ENCODE assay signal across 13 mouse cellular contexts in genomic region chr10:70916697-70917096, GRCm38 (mm10).
DNase-seq lines count a peak whose midpoint lies in the region; ATAC-seq and TF ChIP-seq lines count a peak whose summit lies in the region.
"Had no signal": no experiment of that assay in that cellular context is flagged by ENCODE, and none has a peak within 500 bp of the region (broad histone marks: within the 10 kb centered on the region; RNA-seq: fewer than 3 reads in every experiment).

No protein-coding gene starts in this region.

- no peak for ATAC-seq in hindbrain, postnatal 0 days
- no peak for ATAC-seq in hindbrain, embryonic 12.5 days (ENCODE audit: low FRiP score)
- no peak for ATAC-seq in liver, embryonic 14.5 days (ENCODE audit: insufficient read depth)
- no peak for ATAC-seq in liver, embryonic 12.5 days
- ATAC-seq in midbrain, embryonic 13.5 days = no peak
- ATAC-seq: midbrain, embryonic 15.5 days had no signal

- no peak overlapping the region for H3K4me2 ChIP-seq in hindbrain, postnatal 0 days (ENCODE audit: low read depth, low read length)
- H3K4me2 ChIP-seq in hindbrain, embryonic 12.5 days (replicated peaks) = no peak overlapping the region
- H3K4me2 ChIP-seq in liver, embryonic 14.5 days (ENCODE audit: low read depth) = no peak overlapping the region
- no peak overlapping the region for H3K4me2 ChIP-seq in liver, embryonic 12.5 days
- H3K4me2 ChIP-seq in midbrain, embryonic 13.5 days (replicated peaks) = no peak overlapping the region
- H3K4me2 ChIP-seq: heart, embryonic 11.5 days; hindbrain, embryonic 14.5 days; midbrain, embryonic 15.5 days had no signal

- DNase-seq in hindbrain, postnatal 0 days (ENCODE audit: low spot score) = no peak
- DNase-seq in liver, embryonic 14.5 days (ENCODE audit: low read depth in 3 of 3, low spot score in 3 of 3) = no peak
- DNase-seq in ES-CJ7 (ENCODE audit: low read depth, low spot score) = peak; percentile 53
- no peak for DNase-seq in brain, embryonic 14.5 days (ENCODE audit: low read depth)
- DNase-seq in spleen, postnatal 4 days (ENCODE audit: low spot score in 2 of 2) = no peak
- DNase-seq: right cerebral cortex, adult 18-20 months had no signal

- no peaks in the 10 kb centered on the region for H3K9me3 ChIP-seq in hindbrain, postnatal 0 days (ENCODE audit: low read length)
- H3K9me3 ChIP-seq in hindbrain, embryonic 12.5 days (replicated peaks) = 0 out of 2 replicates have a peak, but pooled peaks cover 4% of the 10 kb centered on the region
- 0 out of 2 replicates have a peak, but pooled peaks cover 2% of the 10 kb centered on the region for H3K9me3 ChIP-seq in liver, embryonic 14.5 days (ENCODE audit: control insufficient read depth, low read length)
- no peaks in the 10 kb centered on the region; the same call in none of the 2 replicates for H3K9me3 ChIP-seq in liver, embryonic 12.5 days (replicated peaks)
- H3K9me3 ChIP-seq in midbrain, embryonic 13.5 days = 0 out of 2 replicates have a peak, but pooled peaks cover 3% of the 10 kb centered on the region
- H3K9me3 ChIP-seq: midbrain, embryonic 15.5 days had no signal

- peak; percentile 51 for TF ChIP-seq CTCF in hindbrain, postnatal 0 days (IDR thresholded peaks at IDR 0.05; ENCODE audit: low read depth)
- peak; percentile 58 for TF ChIP-seq CTCF in liver, embryonic 14.5 days (IDR thresholded peaks at IDR 0.05; ENCODE audit: low read depth)
- TF ChIP-seq CTCF in brain, embryonic 14.5 days (IDR thresholded peaks at IDR 0.05; ENCODE audit: borderline replicate concordance, extremely low read depth, insufficient read depth, insufficient read length) = peak; percentile 49; the same call in 1 of the 2 replicates

- H3K36me3 ChIP-seq in hindbrain, postnatal 0 days (ENCODE audit: insufficient read depth, low read length) = no peaks in the 10 kb centered on the region
- H3K36me3 ChIP-seq in hindbrain, embryonic 12.5 days = no peaks in the 10 kb centered on the region
- H3K36me3 ChIP-seq in liver, embryonic 14.5 days (replicated peaks; ENCODE audit: control insufficient read depth, insufficient read depth, low read depth) = no peaks in the 10 kb centered on the region
- no peaks in the 10 kb centered on the region for H3K36me3 ChIP-seq in liver, embryonic 12.5 days
- H3K36me3 ChIP-seq in midbrain, embryonic 13.5 days = no peaks in the 10 kb centered on the region
- H3K36me3 ChIP-seq: midbrain, embryonic 15.5 days had no signal

- WGBS in hindbrain, postnatal 0 days = 91% methylated on average over 6 of the region's 6 CpGs
- 89% methylated on average over 6 of the region's 6 CpGs for WGBS in hindbrain, embryonic 12.5 days
- 68% methylated on average over 6 of the region's 6 CpGs for WGBS in liver, embryonic 14.5 days (ENCODE audit: insufficient replicate concordance)
- 75% methylated on average over 6 of the region's 6 CpGs for WGBS in liver, embryonic 12.5 days (ENCODE audit: insufficient replicate concordance)
- 89% methylated on average over 6 of the region's 6 CpGs for WGBS in midbrain, embryonic 13.5 days

- H3K4me1 ChIP-seq in hindbrain, postnatal 0 days (ENCODE audit: insufficient read depth, low read length) = no peaks in the 10 kb centered on the region
- no peaks in the 10 kb centered on the region for H3K4me1 ChIP-seq in hindbrain, embryonic 12.5 days
- no peaks in the 10 kb centered on the region for H3K4me1 ChIP-seq in liver, embryonic 14.5 days (replicated peaks; ENCODE audit: control insufficient read depth in 2 of 2, insufficient read depth in 2 of 2, low read length in 1 of 2)
- H3K4me1 ChIP-seq in liver, embryonic 12.5 days = no peaks in the 10 kb centered on the region
- no peaks in the 10 kb centered on the region for H3K4me1 ChIP-seq in midbrain, embryonic 13.5 days (replicated peaks)
- H3K4me1 ChIP-seq: midbrain, embryonic 15.5 days had no signal

- no peak overlapping the region for H3K27ac ChIP-seq in hindbrain, postnatal 0 days
- H3K27ac ChIP-seq in hindbrain, embryonic 12.5 days = no peak overlapping the region
- H3K27ac ChIP-seq in liver, embryonic 14.5 days = no peak overlapping the region
- no peak overlapping the region for H3K27ac ChIP-seq in liver, embryonic 12.5 days
- H3K27ac ChIP-seq in midbrain, embryonic 13.5 days = no peak overlapping the region
- H3K27ac ChIP-seq: hindbrain, embryonic 14.5 days; midbrain, embryonic 15.5 days had no signal

- H3K27me3 ChIP-seq in hindbrain, postnatal 0 days (ENCODE audit: insufficient read depth, low read length) = no peaks in the 10 kb centered on the region
- H3K27me3 ChIP-seq in hindbrain, embryonic 12.5 days = no peaks in the 10 kb centered on the region
- H3K27me3 ChIP-seq in liver, embryonic 14.5 days (ENCODE audit: control insufficient read depth, insufficient read depth, low read length) = no peaks in the 10 kb centered on the region
- H3K27me3 ChIP-seq in liver, embryonic 12.5 days (replicated peaks) = no peaks in the 10 kb centered on the region
- no peaks in the 10 kb centered on the region for H3K27me3 ChIP-seq in midbrain, embryonic 13.5 days
- H3K27me3 ChIP-seq: CH12.LX; midbrain, embryonic 15.5 days had no signal

- H3K9ac ChIP-seq in hindbrain, postnatal 0 days (replicated peaks; ENCODE audit: low read length) = no peak overlapping the region
- no peak overlapping the region for H3K9ac ChIP-seq in hindbrain, embryonic 12.5 days
- no peak overlapping the region for H3K9ac ChIP-seq in liver, embryonic 14.5 days (replicated peaks)
- no peak overlapping the region for H3K9ac ChIP-seq in liver, embryonic 12.5 days
- no peak overlapping the region for H3K9ac ChIP-seq in midbrain, embryonic 13.5 days (replicated peaks)
- H3K9ac ChIP-seq: hindbrain, embryonic 14.5 days; midbrain, embryonic 15.5 days had no signal

- no peak for TF ChIP-seq EP300 in liver, embryonic 14.5 days (IDR thresholded peaks at IDR 0.05; ENCODE audit: low read depth)

- H3K4me3 ChIP-seq in hindbrain, postnatal 0 days (ENCODE audit: low read length) = no peak overlapping the region
- no peak overlapping the region for H3K4me3 ChIP-seq in hindbrain, embryonic 12.5 days
- H3K4me3 ChIP-seq in liver, embryonic 14.5 days (ENCODE audit: insufficient read depth in 1 of 2, low read depth in 2 of 2, low read length in 2 of 2) = no peak overlapping the region
- no peak overlapping the region for H3K4me3 ChIP-seq in liver, embryonic 12.5 days
- no peak overlapping the region for H3K4me3 ChIP-seq in midbrain, embryonic 13.5 days (replicated peaks)
- H3K4me3 ChIP-seq: midbrain, embryonic 15.5 days had no signal

- no peak for TF ChIP-seq POLR2A in brain, embryonic 14.5 days (IDR thresholded peaks at IDR 0.05; ENCODE audit: borderline replicate concordance, extremely low read depth, insufficient read depth, insufficient read length, poor library complexity, severe bottlenecking)
